Mouse (Mus musculus) splenic B cell, adult 2 months (primary cell): Measurements from ENCODE around the gene S100b.

ENCODE experiments used
- DNase-seq: peaks from one replicate; pipeline ENCODE4 v3.0.0-alpha.2; 2011; ENCODE audit warnings: low read depth, low spot score
- H3K27me3 ChIP-seq: 2 replicates; pipeline ENCODE4 v1.6.1; 2012; ENCODE audit warnings: mild to moderate bottlenecking, low read length, moderate library complexity, mixed read lengths; ENCODE audit not compliant: control insufficient read depth, poor library complexity, insufficient read depth, severe bottlenecking
- H3K36me3 ChIP-seq: 2 replicates; pipeline ENCODE4 v1.6.1; 2012; ENCODE audit warnings: mild to moderate bottlenecking, low read length, moderate library complexity, mixed read lengths; ENCODE audit not compliant: control insufficient read depth, poor library complexity, insufficient read depth, severe bottlenecking

S100b gene

GRCm38 (mm10) chr10:76248647-76248968, 5.0 kb upstream of the S100b start:
- Histone ChIP-seq H3K36me3 (no peaks in the 10 kb centered on the region; the same call in 1 of the 2 replicates), H3K27me3 (no peaks in the 10 kb centered on the region)
- DNase-seq, result no peak

DNA sequence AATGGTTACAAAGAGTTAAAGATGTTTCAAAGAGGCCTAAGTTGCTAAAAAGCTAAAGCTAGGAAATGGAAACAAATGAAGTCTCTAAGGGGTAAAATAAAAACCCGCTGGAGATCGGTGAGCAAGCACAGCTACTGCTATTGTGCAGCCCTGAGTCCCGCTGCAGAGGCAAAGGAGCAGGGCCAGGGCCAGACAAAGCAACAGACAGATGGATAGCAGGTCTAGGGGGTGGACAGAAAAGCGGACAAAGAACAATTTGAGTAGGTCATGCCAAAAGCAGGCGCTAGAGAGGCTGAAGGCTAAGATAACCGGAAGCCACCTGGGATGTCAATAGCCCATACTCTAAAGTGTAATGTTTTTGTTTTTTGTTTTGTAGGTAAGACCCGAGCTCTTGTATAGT, 2.8 kb upstream of the S100b start:
- DNase-seq, result no peak
- Histone ChIP-seq H3K27me3 (no peaks in the 10 kb centered on the region), H3K36me3 (no peaks in the 10 kb centered on the region; the same call in 1 of the 2 replicates)

- Histone ChIP-seq H3K27me3 (no peaks in the 10 kb centered on the region), H3K36me3 (no peaks in the 10 kb centered on the region; the same call in 1 of the 2 replicates)
- DNase-seq, result no peak
Observed at GRCm38 (mm10) chr10:76253079-76253478, 574 bp upstream of the S100b start.

DNA sequence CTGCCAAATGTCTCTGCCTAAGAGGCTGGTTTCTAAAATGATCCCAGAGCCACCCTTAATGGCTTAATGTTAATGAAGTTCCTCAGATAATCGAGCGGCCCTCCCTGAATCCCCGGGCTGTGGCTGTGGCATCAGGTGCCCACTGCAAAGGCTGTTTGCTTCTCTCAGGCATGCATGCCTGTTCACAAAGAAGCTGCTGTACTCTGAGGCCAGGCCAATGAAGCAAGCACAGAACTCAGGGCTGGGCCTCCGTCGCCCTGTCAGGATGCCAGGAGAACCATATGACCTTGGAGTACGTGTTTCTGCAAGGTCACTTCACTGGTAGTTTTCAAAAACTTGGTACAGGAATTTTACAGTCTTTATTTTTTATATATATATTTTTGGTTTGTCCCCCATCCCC, 2.0 kb downstream of the S100b start:
- DNase-seq, result no peak
- Histone ChIP-seq H3K27me3 (no peaks in the 10 kb centered on the region), H3K36me3 (no peaks in the 10 kb centered on the region; the same call in 1 of the 2 replicates)

DNA sequence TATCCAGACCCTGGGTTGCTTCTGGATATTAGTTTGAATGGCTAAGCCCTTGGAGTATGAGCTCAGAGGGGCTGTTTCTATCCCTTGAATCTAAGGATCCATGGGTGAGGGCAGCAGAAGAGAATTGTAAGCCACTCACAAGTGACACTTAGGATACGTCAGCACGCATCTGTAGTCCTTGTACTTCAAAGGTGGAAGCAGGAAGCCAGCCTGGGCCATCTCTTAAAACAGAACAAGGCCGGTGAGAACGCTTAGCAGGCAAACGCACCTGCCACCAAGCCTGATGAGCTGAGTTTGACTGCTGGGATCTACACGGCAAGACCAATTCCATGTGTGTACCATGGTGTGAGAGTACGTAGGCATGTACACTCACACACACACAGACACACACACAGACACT, 3.6 kb downstream of the S100b start:
- no peak for DNase-seq
- Histone ChIP-seq H3K36me3 (no peaks in the 10 kb centered on the region; the same call in 1 of the 2 replicates), H3K27me3 (no peaks in the 10 kb centered on the region)

DNA sequence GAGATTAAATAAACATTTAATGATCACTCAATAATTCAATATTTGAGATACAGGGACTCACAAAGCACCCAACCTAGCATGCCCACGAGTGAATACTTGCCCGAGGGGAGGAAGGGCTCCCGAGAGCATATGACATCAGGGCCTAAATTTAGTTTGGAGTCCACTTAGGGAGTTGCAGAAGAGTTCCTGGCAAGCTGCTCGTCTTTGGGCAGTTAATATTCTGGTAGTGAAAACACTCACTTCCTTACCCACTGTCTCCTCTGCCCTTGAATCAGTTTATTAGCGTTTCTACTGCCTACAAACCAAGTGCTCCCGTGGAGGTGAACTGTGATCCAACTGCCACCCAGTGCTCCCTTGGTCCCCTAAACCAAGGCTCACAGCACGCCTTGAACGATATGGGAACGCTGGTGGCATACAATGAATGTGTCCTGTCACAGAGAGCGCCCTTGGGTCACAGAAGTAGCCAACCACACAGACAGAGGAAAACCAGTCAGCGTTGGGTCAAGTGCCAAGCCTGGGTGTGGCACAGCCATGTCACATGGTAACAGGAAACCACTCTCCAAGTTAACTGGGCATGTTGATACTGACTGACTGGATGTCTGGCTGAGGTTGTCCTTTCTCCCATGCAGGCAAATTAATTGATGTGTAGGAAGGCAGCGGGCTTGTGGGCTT, 4.2 kb downstream of the S100b start:
- no peaks in the 10 kb centered on the region; the same call in 1 of the 2 replicates for H3K36me3 ChIP-seq
- DNase-seq, result no peak
- H3K27me3 ChIP-seq, result no peaks in the 10 kb centered on the region

- Histone ChIP-seq H3K36me3 (no peaks in the 10 kb centered on the region; the same call in 1 of the 2 replicates), H3K27me3 (no peaks in the 10 kb centered on the region)
- DNase-seq, result no peak
Observed at GRCm38 (mm10) chr10:76259566-76260232, 6.0 kb downstream of the S100b start.

DNA sequence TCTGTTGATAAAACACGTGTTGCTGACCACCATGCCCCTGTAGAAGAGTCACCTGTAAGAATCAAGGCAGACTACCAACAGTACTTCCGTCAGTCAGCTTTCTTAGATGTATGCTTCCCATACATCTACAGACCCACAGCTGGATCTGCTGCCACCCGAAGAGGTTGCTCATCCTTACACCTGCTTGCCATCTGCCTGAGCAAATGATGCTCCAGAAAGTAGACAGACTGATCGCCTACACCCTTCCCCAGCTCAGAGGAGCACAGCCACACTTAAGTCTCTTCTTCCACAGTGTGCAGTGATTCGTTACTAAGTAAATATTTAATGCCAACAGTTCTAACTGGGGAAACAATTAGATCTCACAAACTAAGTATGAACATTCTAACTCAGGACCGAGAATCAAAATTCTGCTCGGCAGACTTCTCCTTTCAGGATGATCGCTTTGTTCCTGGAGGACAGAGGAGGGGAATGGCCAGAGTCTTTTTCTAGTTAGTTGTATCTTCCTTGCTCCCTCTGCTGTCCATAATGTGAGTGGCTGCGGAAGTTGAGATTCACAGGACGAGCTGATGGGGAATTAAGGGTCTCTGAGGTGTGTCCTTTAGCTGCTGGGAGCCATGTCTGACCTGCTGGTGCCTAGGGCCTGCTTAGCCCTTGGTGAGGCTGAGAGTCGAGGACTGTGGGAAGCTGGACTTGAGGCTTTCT, 6.9 kb downstream of the S100b start:
- H3K36me3 ChIP-seq, result no peaks in the 10 kb centered on the region; the same call in 1 of the 2 replicates
- no peak for DNase-seq
- H3K27me3 ChIP-seq, result no peaks in the 10 kb centered on the region

DNA sequence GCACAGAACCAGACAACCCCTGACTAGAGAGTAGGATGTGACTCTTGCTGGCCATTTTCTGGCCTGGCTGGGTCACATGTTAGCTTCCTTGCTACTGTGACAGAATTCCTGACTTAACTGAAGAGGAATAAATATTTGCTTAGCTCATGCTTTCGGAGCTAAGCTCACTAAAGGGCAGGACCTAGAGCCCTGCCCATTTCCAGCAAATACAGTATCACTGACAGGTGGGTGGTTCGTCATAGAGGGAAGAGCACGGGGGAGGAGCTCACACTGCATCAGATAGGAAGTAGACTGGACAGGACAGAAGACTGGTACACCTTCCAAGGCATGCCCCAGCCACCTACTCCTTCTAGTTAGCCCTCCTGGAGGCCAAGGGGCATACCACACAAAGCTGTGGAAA, 7.8 kb downstream of the S100b start:
- no peak for DNase-seq
- H3K36me3 ChIP-seq, result no peaks in the 10 kb centered on the region; the same call in 1 of the 2 replicates
- H3K27me3 ChIP-seq, result no peaks in the 10 kb centered on the region

DNA sequence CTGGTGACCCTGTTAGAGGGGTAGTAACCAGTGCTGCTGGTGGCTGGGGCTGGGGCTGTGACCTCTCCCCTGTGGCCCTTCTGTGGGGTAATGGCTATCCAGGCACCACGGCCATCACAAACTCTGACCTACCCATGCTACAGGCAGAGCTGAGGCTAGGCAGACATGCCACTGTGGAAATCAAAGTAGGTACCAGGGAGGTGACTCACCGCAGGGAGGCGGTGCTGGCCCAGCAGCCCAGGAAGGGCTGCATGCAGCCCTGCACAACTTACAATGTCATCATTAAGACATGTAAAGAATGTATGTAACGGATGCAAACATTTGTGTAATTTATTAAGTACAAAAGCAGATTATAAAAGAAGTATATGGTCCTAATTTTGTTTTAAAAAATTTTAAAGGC, 8.8 kb downstream of the S100b start:
- no peaks in the 10 kb centered on the region; the same call in 1 of the 2 replicates for H3K36me3 ChIP-seq
- no peak for DNase-seq

DNA sequence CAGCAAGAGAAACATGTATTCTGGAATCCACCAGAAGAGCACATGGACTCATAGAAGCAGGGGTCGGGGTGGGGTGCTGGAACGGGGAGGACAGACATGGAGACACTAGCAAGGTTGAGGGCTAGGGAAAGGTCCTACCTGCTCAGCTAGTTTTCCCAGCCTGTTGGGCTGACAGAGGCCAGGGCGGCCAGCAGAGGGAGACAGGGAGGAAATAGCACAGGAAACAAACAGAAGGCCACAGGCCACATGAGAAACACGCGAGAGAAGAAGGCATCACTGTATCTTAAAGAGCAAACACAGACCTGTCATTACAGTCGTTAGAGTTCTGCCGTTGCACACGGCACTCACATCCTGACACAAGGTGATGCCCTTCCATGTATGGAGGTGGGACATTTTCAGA, 17.6 kb downstream of the S100b start:
- H3K36me3 ChIP-seq, result no peaks in the 10 kb centered on the region
- no peaks in the 10 kb centered on the region; the same call in 1 of the 2 replicates for H3K27me3 ChIP-seq
- peak; percentile 52 for DNase-seq

More for the DNA sequence above, 8.8 kb downstream of the S100b start:
- no peaks in the 10 kb centered on the region for H3K27me3 ChIP-seq

DNA sequence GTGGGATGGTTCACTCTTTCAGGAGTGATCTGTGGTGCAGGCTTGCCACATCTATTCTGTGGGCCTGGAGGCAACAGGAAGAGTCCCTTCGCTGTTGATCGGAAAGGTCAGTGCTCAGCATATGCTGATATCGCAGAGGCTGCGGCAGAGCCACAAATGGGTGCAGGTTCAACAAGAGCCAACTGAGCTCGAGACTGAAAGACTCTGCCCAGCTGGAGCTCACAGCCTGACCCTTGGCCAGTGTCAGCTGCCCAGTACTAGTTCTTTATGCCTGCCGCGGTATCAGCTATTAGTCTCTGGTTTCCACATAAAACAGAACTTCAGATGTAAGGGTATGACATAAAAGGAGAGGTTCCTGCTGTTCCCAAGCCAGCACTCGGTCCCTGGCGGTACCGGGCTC, 21.6 kb downstream of the S100b start:
- no peak for DNase-seq
- H3K27me3 ChIP-seq, result no peaks in the 10 kb centered on the region; the same call in 1 of the 2 replicates

GRCm38 (mm10) chr10:76278541-76279097, 25.0 kb downstream of the S100b start:
- DNase-seq, result no peak
- no peaks in the 10 kb centered on the region for H3K27me3 ChIP-seq
- H3K36me3 ChIP-seq, result no peaks in the 10 kb centered on the region; the same call in 1 of the 2 replicates

More for the DNA sequence above, 21.6 kb downstream of the S100b start:
- H3K36me3 ChIP-seq, result no peaks in the 10 kb centered on the region

DNA sequence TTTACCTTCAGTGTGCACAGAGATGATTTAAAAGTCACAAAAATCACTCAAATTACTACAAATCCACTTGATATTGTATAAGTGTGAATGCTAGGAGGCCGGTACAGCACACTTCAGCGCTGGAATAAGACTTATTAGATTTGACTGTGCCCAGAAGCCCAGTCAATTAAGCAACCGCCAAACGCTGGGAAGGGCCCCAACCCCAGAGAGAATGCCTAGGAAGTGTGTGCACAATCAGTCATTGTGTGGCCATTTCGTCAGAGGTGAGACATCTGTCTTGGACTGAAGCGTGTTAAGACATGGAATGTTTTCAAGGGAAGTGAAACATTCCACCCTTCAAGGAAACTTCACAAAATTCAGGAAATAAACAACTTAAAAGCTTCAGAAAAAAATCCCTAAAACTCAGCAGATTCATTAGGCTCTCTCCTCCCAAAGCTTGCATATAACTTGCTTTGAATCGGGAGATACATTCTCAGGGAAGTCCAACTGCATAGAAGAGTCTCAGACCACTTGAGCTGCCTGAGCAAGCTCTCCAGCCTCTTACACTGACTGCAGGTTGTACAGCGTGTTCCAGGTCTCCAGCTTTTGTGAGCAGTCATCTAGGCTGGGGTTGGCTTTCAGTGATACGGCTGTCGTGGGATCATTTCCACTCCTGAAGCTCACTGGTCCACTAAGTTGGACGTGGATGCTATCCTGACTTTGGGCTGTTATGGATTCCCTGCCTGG, 34.8 kb downstream of the S100b start:
- no peak for DNase-seq
- Histone ChIP-seq H3K27me3 (no peaks in the 10 kb centered on the region), H3K36me3 (no peaks in the 10 kb centered on the region)
